19 mouse cellular contexts compared by ENCODE assay signal in the genomic region with DNA sequence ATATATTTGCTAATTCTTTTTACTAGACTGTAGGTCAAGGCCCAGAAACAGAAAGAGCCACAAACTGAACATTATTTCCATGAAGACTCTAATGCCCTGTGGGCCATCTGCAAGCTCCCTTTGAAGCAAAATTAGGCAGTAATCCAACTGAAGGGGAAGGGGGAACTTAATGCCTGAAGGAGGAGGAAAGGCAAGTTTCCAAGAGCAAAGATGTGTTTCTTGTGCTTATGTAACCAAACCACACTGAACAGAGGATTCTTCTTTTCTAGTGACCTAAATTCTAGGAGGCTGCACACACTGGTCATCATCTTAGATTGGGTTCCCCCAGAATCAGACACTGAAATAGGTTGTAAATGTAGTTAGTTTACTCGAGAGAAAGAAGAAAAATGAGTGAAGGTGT.
A peak's percentile ranks its signal among the peaks of the same experiment; 100 is the strongest.
DNase-seq lines count a peak whose midpoint lies in the region; ATAC-seq and TF ChIP-seq lines count a peak whose summit lies in the region.
"Had no signal": no experiment of that assay in that cellular context is flagged by ENCODE, and none has a peak within 500 bp of the region (broad histone marks: within the 10 kb centered on the region; RNA-seq: fewer than 3 reads in every experiment).

No protein-coding gene starts in this region.

- no peaks in the 10 kb centered on the region for H3K27me3 ChIP-seq in forebrain, embryonic 14.5 days (replicated peaks; ENCODE audit: control insufficient read depth, insufficient read depth, low read length)
- no peaks in the 10 kb centered on the region for H3K27me3 ChIP-seq in forebrain, embryonic 15.5 days
- no peaks in the 10 kb centered on the region for H3K27me3 ChIP-seq in stomach, embryonic 16.5 days (ENCODE audit: control insufficient read depth, insufficient read depth, low read length)
- H3K27me3 ChIP-seq in stomach, postnatal 0 days (ENCODE audit: control insufficient read depth, insufficient read depth, low read length), result no peaks in the 10 kb centered on the region
- H3K27me3 ChIP-seq: embryonic facial prominence, embryonic 12.5 days; forebrain, embryonic 13.5 days; heart, embryonic 15.5 days; limb, embryonic 15.5 days; megakaryocyte, embryonic 14.5 days; Patski had no signal

- WGBS in forebrain, embryonic 14.5 days, result 86% methylated on average over 1 of the region's 1 CpGs
- 67% methylated on average over 1 of the region's 1 CpGs for WGBS in forebrain, embryonic 15.5 days
- WGBS in stomach, embryonic 16.5 days, result 61% methylated on average over 1 of the region's 1 CpGs
- 50% methylated on average over 1 of the region's 1 CpGs for WGBS in stomach, postnatal 0 days

- intact Hi-C loops in left cerebral cortex, adult 2 months (cut with DNase I), result no loop called here
- intact Hi-C loops in left cerebral cortex, postnatal 36 days (cut with DNase I), result no loop called here

- DNase-seq in forebrain, embryonic 14.5 days (ENCODE audit: low spot score), result peak; percentile 36
- no peak for DNase-seq in left cerebral cortex, adult 2 months (ENCODE audit: extremely low spot score in 1 of 2, low spot score in 2 of 2)
- no peak for DNase-seq in left cerebral cortex, postnatal 36 days (ENCODE audit: low spot score in 2 of 2)
- DNase-seq in stomach, postnatal 0 days (ENCODE audit: low spot score), result no peak
- no peak for DNase-seq in gastrocnemius, postnatal 25 days
- DNase-seq: adrenal gland, adult 8-10 months; kidney, postnatal 4 days; retina, postnatal 1 day; thymus, postnatal 14 days had no signal

- no peak overlapping the region for H3K9ac ChIP-seq in forebrain, embryonic 14.5 days (ENCODE audit: low read length)
- no peak overlapping the region for H3K9ac ChIP-seq in forebrain, embryonic 15.5 days (replicated peaks)
- no peak overlapping the region for H3K9ac ChIP-seq in stomach, embryonic 16.5 days (ENCODE audit: low read length)
- no peak overlapping the region for H3K9ac ChIP-seq in stomach, postnatal 0 days (ENCODE audit: low read length)
- H3K9ac ChIP-seq: embryonic facial prominence, embryonic 12.5 days; forebrain, embryonic 13.5 days; heart, embryonic 15.5 days; limb, embryonic 15.5 days had no signal

- H3K27ac ChIP-seq in forebrain, embryonic 14.5 days (ENCODE audit: low read depth, low read length), result no peak overlapping the region
- H3K27ac ChIP-seq in forebrain, embryonic 15.5 days (replicated peaks), result no peak overlapping the region
- H3K27ac ChIP-seq in left cerebral cortex, adult 2 months, result peak overlapping the region; percentile 28; the same call in 1 of the 2 replicates
- H3K27ac ChIP-seq in stomach, embryonic 16.5 days (ENCODE audit: low read length), result peak overlapping the region; percentile 17; the same call in 1 of the 2 replicates
- H3K27ac ChIP-seq in stomach, postnatal 0 days (replicated peaks), result no peak overlapping the region
- H3K27ac ChIP-seq: embryonic facial prominence, embryonic 12.5 days; forebrain, embryonic 13.5 days; heart, embryonic 15.5 days; limb, embryonic 15.5 days had no signal

- no peak overlapping the region for H3K4me2 ChIP-seq in forebrain, embryonic 14.5 days (ENCODE audit: low read length)
- H3K4me2 ChIP-seq in forebrain, embryonic 15.5 days (replicated peaks), result no peak overlapping the region
- no peak overlapping the region for H3K4me2 ChIP-seq in stomach, embryonic 16.5 days (ENCODE audit: low read depth, low read length)
- no peak overlapping the region for H3K4me2 ChIP-seq in stomach, postnatal 0 days (replicated peaks; ENCODE audit: low read depth)
- H3K4me2 ChIP-seq: embryonic facial prominence, embryonic 12.5 days; forebrain, embryonic 13.5 days; heart, embryonic 15.5 days; limb, embryonic 15.5 days had no signal

- H3K9me3 ChIP-seq in forebrain, embryonic 14.5 days (replicated peaks; ENCODE audit: control insufficient read depth, low read length), result no peaks in the 10 kb centered on the region; the same call in 1 of the 2 replicates
- H3K9me3 ChIP-seq in forebrain, embryonic 15.5 days, result no peaks in the 10 kb centered on the region
- H3K9me3 ChIP-seq in stomach, embryonic 16.5 days (replicated peaks; ENCODE audit: control insufficient read depth, low read length), result no peaks in the 10 kb centered on the region
- no peaks in the 10 kb centered on the region; the same call in 1 of the 2 replicates for H3K9me3 ChIP-seq in stomach, postnatal 0 days (ENCODE audit: control insufficient read depth, low read length)
- H3K9me3 ChIP-seq: embryonic facial prominence, embryonic 12.5 days; forebrain, embryonic 13.5 days; heart, embryonic 15.5 days; limb, embryonic 15.5 days had no signal

- H3K4me3 ChIP-seq in forebrain, embryonic 14.5 days (ENCODE audit: low read depth, low read length), result no peak overlapping the region
- no peak overlapping the region for H3K4me3 ChIP-seq in forebrain, embryonic 15.5 days
- H3K4me3 ChIP-seq in left cerebral cortex, adult 2 months, result no peak overlapping the region
- H3K4me3 ChIP-seq in stomach, embryonic 16.5 days (replicated peaks; ENCODE audit: low read length), result no peak overlapping the region
- no peak overlapping the region for H3K4me3 ChIP-seq in stomach, postnatal 0 days (ENCODE audit: low read depth, low read length)
- H3K4me3 ChIP-seq: embryonic facial prominence, embryonic 12.5 days; forebrain, embryonic 13.5 days; heart, embryonic 15.5 days; limb, embryonic 15.5 days; megakaryocyte, embryonic 14.5 days had no signal

- no peaks in the 10 kb centered on the region for H3K4me1 ChIP-seq in forebrain, embryonic 14.5 days (ENCODE audit: control insufficient read depth, insufficient read depth, low read length)
- H3K4me1 ChIP-seq in forebrain, embryonic 15.5 days, result no peaks in the 10 kb centered on the region
- H3K4me1 ChIP-seq in stomach, embryonic 16.5 days (ENCODE audit: control insufficient read depth, insufficient read depth, low read length), result peaks cover 3% of the 10 kb centered on the region; the same call in 1 of the 2 replicates
- H3K4me1 ChIP-seq in stomach, postnatal 0 days (replicated peaks; ENCODE audit: control insufficient read depth, insufficient read depth), result no peaks in the 10 kb centered on the region
- H3K4me1 ChIP-seq: embryonic facial prominence, embryonic 12.5 days; forebrain, embryonic 13.5 days; heart, embryonic 15.5 days; limb, embryonic 15.5 days; megakaryocyte, embryonic 14.5 days had no signal

- TF ChIP-seq EP300 in stomach, postnatal 0 days (optimal IDR thresholded peaks at IDR 0.05), result no peak

- H3K36me3 ChIP-seq in forebrain, embryonic 14.5 days (ENCODE audit: control insufficient read depth, insufficient read depth, low read length), result no peaks in the 10 kb centered on the region
- H3K36me3 ChIP-seq in forebrain, embryonic 15.5 days, result no peaks in the 10 kb centered on the region
- H3K36me3 ChIP-seq in stomach, embryonic 16.5 days (ENCODE audit: control insufficient read depth, insufficient read depth, low read length), result no peaks in the 10 kb centered on the region
- no peaks in the 10 kb centered on the region for H3K36me3 ChIP-seq in stomach, postnatal 0 days (ENCODE audit: control insufficient read depth, insufficient read depth, low read length)
- H3K36me3 ChIP-seq: embryonic facial prominence, embryonic 12.5 days; heart, embryonic 15.5 days; limb, embryonic 15.5 days had no signal

- no peak for ATAC-seq in forebrain, embryonic 14.5 days
- no peak for ATAC-seq in forebrain, embryonic 15.5 days (replicated peaks)
- ATAC-seq in stomach, embryonic 16.5 days (ENCODE audit: insufficient read depth, low FRiP score), result no peak
- no peak for ATAC-seq in stomach, postnatal 0 days (ENCODE audit: low FRiP score, low TSS enrichment)
- ATAC-seq: CD4-positive, CD25-positive, alpha-beta regulatory T cell, adult 4 months; forebrain, embryonic 13.5 days; intestine, postnatal 0 days; Patski had no signal

- TF ChIP-seq CTCF in left cerebral cortex, adult 2 months (IDR thresholded peaks at IDR 0.05), result no peak
- no peak for TF ChIP-seq CTCF in stomach, postnatal 0 days (IDR thresholded peaks at IDR 0.05; ENCODE audit: low read depth)

Comparison
In these comparisons a context has a peak if more than half of its experiments do, and no peak if none do; other contexts are left out.
1. H3K27ac ChIP-seq: peak in left cerebral cortex, adult 2 months (single experiment) and stomach, embryonic 16.5 days (single experiment); none in forebrain, embryonic 14.5 days (single experiment), forebrain, embryonic 15.5 days (single experiment) and stomach, postnatal 0 days (single experiment).